Mouse (Mus musculus): ENCODE results near the gene Phc3.

- no peak for TF ChIP-seq CTCF (IDR thresholded peaks at IDR 0.05; ENCODE audit: low read depth)
- no peak for TF ChIP-seq EP300 (IDR thresholded peaks at IDR 0.05; ENCODE audit: low read depth)
Observed at GRCm38 (mm10) chr3:30959868-30960831, 9.1 kb downstream of the Phc3 start.

Measured in liver, embryonic 14.5 days (tissue).